Mouse (Mus musculus): ENCODE measurements at regions not wholly inside any gene's neighbourhood (a gene's known extent, or its start where the extent isn't known, plus 50 kb on each side); places are given as distances from the start of the nearest gene placed in this dataset.

DNA sequence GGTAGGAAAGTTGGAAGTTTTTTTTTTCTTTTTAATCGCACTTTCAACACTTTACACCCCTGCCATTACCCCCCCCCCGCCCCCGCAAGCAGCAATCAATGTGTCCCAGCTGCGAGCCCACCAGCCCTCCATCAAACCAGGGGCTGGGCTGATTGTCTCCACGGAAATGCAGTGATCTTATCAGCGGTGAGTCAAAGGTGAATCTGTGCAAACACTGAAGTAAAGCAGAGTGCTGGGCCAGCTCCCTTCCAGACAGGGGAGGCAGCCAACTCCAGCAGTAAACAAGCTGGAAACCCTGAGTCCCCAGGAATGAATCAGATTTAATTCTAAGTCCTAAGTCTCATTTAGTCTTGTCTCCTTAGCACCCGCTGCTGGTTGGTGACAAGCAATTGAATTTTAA is 234.3 kb upstream of the Gpc5 start:
- no peak for DNase-seq (ENCODE audit: low spot score)

DNA sequence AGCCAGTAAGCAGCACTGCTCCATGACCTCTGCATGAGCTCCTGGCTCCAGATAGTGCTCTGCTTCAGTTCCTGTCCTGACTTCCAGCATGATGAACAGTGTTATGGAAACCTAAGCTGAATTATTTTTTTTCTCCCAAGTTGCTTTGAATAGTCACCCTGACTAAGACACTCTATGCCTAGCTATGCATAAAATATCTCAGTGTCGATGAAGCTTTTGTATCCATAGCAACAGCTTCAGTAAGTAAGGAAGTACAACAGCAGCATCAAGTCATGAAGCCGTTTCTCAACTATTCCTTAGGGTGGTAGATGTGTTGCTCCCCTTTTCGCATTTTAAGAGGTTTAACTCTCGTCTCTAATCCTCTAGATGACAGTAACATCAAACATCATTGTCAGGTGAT is 228.4 kb upstream of the Gpc5 start:
- DNase-seq (ENCODE audit: low spot score): no peak

DNA sequence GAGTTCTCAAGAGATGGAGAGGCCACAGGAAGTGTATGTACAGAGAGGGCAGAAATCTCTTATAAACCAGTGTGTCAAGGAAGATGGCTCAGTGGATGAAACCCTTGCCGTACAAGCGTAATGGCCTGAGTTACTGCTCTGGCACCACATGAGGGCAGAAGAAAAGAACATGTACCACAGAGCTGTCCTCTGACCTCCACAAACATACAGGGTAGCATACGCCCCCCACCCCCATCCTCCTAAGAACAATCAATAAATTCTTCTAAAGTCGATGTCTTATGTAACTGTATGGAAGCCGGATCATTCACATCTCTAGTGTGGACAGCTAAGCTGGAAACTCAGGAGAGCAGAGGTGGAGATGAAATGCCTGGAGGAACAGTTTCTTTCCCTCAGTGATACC is 227.9 kb upstream of the Gpc5 start:
- no peak for DNase-seq (ENCODE audit: low spot score)

DNA sequence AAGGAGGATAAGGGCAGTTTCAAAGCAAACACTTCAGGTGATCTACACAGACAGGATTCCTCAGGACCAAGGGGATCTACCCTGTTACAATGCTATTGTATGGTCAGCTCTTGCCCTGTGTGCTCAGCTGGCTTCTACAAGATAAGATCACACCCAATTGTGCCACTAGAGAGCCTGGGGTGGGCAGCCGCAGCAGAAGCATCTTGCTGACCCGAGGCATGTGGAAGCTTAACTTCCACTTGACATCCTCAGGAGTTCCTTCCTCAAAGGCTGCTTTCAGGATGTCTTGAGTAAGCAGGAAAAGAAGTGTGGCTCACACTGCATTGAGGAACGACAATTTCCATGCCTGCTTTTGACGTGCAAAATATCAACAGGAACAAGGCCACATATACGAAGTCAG is 222.8 kb upstream of the Gpc5 start:
- DNase-seq (ENCODE audit: low spot score): no peak

DNA sequence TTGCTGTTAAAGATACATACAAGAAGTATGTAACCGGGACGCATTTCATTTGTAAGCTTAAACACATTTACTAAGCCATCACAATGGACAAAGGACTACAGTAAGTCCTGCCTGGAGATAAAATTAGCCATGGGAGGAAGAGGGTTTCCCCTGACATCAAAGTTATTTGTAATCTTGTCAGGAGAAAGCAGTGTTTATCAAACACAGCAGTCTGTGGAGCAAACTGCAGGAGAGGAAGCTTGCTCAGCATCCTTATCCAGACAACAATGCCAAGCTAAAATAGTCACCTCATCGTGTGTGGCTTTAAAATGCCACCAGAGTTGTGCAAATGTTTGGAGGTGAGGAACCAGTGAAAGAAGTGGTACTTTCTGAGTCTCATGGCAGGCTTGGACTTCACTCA is 216.9 kb upstream of the Gpc5 start:
- DNase-seq (ENCODE audit: low spot score): no peak

DNA sequence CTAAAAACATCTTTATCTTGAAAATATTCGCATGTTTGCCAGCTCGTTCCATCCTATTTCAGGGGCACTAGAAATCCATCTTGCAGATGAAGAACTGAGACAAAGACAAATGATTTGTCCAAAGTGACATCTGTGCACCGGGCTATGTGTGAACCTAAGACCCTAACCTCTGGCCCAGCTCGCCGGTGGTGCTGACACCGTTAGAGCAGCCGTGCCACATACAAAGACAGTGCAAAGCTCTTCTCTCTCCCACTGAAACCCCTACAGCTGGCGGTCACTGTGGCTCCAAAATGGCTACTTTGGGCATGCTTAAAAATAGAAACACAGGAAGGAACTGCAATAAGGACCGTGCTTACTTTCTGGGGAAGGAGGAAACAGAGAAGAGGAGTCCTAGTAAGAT is 215.6 kb upstream of the Gpc5 start:
- no peak for DNase-seq (ENCODE audit: low spot score)

DNA sequence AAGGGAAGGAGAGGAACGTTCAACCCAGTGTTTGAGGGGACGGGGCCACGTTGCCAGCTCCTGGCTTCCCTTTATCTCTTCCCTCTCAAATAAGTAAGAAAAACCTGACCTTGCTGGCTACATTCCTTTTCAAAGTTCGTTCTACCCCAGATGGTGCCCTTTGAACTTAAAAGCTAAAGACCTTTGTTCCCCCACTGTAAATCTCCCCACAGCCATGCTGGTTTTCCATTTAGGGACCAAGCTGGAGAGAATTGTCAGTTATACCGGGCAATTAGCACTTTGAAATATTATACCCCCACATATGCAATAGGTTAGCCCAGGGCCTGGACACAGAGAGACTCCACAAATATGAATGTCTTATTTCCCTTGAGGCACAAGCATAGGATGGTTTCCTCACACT is 214.5 kb upstream of the Gpc5 start:
- no peak for DNase-seq (ENCODE audit: low spot score)

DNA sequence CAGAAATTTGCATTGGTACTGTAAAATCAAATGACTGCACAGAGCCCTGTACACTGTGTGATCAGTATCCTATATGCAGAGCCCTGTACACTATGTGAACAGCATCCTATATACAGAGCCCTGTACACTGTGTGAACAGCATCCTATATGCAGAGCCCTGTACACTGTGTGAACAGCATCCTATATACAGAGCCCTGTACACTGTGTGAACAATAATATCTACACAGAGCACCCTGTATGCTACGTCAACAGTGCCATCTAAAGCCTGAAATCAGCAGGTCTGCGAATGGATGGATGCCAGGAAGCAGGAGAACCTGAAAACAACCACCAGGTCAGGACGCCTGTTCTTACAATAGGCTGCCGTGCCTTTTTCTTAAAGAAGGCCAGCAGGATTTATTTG is 211.7 kb upstream of the Gpc5 start:
- no peak for DNase-seq (ENCODE audit: low spot score)

DNA sequence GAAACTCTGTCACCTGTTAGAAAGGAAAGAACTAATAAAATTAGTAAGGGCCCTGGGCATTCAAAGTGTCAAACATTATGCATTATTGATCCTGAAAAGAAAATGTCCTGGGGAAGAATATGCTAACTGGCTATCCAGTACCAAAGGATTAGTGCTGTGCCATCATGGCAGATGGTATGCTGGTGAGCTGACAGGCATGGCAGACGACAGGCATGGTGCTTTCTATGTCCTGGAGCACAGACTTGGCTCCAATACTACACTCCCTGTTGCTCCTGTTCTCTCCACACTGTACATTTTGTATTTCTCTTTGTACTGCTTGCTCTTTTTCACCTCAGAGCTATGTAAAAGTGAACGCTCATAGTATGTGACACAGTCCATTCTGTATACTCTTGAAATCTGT is 187.9 kb upstream of the Gpc5 start:
- no peak for DNase-seq (ENCODE audit: low spot score)

DNA sequence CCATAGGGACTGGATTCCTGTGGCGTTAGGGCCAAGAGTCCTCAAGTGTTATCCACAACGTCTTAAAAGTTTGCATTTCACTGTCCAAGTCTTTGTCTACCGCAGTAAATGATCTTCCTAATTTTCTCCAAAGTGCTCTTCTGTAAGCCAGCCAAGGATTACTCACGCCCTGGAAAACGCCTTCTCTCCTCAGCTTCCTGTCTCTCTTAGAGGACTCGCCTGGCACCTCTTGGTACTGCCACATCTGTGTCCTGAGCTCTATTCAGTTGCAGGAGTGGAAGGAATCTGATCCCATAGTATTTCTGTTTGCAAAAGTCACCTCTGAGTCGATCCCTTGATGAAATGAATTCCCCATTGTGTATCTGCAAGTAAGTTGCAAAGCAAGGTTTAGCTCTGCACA is 179.7 kb upstream of the Gpc5 start:
- no peak for DNase-seq (ENCODE audit: low spot score)

DNA sequence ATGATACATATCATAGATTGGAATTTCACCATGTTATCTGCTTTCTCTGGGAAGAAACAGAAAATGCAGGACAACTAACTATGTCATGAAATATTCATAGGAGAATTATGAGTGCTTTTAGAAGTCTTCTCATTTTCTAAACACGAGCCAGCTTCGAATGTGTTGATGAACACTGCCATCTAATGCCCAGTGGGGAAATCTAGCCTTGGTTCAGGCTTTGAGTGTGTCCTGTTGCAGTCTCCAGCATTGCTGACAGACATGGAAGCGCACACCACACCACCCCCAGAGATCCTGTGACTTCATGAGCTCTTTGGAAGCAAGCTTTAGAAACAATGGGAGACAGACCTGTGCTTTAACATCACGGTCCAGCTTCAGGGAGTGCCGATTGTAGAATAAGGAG is 178.8 kb upstream of the Gpc5 start:
- DNase-seq (ENCODE audit: low spot score): no peak

DNA sequence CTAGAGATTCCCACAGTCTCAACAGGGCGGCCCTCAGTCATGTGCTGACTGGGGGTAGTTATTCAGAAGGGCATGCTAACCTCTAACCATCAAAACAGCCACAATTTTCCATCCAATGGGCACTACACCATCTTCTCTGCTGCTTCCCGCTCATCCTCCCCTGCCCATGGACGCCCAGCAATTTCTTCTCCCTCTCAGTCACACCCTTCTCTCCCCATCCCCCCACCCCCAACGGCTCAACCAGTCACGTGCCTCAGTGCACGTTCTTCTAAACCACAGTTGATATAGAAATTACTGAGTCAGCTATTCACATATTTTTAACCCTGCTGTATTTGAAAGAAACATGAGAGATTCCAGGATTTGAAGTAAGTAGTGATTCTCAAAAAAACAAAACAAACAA is 146.3 kb upstream of the Gpc5 start:
- DNase-seq (ENCODE audit: low spot score): peak; percentile 30

DNA sequence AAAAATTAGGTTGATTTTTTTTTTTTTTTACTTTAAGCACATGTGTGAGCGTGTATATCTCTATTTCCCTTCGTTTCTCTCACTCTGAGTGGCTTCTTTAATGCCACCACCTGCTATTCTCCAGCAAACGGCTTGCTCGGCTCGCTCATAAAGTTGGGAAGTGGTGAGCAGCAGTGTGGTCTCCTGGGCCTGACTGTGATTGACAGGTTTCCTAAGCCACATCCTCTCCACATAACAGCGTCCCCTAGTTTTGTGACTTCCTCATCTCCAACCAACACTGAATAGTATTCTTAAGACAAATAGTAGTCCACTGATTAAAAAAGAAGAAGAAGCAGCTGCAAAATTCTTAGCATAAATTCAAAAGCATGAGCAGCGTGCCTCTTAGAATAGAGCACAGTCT is 145.7 kb upstream of the Gpc5 start:
- DNase-seq (ENCODE audit: low spot score): peak; percentile 81

DNA sequence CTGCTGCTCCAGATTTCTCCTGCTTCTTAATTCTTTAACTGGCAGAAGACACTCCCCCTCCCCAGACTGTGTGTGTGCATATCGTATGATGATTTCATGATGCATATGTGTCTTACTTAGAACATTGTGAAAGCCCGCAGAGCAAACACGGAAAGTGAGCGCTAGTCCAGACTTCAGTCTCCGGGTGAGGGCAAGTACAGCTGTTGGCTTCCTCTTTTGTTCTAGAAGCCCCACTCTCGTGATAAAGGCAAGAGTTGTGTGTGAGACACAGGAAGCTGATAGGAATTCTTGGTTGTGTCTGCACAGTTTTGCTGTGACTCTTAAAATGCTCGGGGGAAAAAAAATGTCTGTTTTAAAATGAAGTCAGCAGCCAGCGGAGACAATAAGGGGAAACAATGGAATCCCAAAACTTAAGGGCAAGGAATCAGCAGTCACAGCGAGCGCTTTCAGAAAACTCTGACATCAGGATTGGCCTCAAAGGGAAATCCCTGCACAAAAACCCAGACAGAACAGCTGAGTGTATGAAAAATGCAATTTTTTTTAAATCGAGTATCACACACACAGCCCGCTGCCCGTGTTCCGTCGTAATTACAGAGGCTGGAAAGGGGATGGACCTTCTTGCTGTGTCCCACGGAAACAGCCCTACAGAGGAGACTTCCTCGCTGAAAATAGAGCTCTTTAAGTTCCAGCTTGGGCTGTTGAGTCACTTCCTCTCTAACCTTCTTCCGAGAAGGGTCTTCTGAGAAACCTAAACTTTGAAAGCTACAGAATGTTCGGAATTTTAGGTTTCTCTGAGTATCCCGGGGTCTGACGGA is 143.5 kb upstream of the Gpc5 start:
- peak; percentile 67 for DNase-seq (ENCODE audit: low spot score)

DNA sequence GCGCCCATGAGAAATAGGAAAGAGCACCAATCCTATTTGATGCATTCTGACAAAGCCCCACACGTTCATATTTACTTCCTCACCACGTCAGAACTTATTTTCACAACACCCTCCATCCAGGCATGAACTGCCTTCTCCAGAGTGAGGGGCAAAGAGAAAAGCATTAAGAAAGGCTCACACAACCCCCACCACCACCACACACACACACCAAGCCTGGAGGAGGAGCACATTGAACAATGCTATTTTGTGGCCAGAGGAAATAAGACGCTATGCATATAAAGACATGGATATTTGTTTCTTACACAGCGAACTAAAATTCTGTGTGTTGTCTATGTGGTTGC is 142.9 kb upstream of the Gpc5 start:
- DNase-seq (ENCODE audit: low spot score): no peak

DNA sequence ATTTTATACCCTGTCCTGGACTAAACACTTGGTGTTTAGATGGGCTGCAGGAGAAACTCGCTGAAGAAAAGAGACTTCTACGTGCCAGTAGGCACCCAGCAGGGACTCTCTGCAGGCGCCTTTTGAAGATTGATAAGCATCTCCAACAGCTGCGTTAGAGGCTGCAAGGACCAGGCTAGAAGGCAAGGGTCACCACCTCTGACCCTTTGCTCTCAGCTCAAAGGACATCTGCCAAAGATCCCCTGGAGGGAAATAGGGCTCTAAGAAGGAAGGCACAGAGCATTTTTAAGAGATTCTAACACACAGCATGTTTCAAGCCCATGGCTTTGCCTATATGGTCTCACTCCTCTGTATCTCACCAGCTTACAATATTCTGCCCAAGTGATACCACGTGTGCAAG is 139.7 kb upstream of the Gpc5 start:
- DNase-seq (ENCODE audit: low spot score): no peak

DNA sequence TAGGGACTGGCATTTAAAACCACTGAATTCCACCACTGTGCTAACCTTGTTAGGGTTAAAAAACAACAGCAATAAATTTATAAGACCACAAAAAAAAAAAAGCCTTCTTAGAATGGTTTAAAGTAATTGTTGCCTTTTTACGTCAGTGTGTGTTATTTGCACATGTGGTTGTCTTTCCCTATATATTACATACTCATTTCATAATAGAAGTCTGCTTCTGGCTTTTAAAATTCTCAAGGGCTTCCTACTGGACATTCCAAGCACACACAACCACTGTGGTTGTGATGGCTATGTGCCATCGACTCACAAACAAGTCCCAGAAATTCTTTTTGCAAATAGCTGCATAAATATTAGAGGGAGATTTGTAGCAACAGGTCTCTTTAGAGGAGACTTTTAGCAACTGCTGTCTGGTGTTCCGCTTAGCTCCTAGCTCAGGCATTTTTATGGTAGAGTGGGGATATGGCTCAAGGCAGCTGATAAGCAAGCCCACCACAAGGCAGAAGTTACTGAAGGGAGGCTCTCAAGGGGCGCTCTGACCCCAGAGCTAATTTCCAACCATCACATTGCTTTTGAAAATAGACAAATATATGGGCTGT is 138.8 kb upstream of the Gpc5 start:
- no peak for DNase-seq (ENCODE audit: low spot score)

DNA sequence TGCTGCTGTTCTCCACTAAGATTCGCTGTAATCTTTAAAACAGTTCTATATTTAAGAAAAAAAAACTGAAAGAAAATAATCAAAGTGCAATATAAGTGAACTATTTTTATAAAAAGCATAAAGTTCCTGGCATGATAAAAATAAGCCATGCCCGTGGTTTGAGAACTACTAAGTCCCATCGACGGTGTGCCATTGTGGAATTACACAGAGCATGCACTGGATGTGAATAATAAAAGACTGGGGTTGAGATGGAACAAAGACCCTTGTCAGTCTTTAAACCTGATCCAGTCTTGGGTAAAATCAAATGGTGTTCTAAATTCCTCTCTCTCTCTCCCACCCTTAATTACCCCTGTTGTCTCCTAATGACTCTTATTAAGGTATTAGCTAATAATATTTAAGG is 137.7 kb upstream of the Gpc5 start:
- DNase-seq (ENCODE audit: low spot score): no peak

DNA sequence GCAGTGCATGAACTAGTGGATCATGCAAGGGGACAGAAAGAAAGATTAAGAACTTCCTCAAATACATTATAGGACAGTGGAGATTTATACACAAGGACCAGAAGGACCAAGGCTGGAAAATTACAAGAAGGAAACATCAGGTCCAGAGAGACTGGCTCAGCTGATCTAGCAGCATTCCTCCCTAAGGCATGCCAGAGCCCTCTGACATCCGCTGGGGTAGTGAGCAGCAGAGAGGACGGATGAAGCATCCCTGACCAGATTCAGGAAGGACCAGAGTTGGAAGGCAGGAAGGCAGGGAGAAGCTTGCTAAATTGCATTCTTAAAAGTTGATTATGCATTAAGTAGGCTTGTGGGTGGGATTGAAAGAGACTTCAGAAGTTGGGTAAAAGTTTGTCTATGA is 136.4 kb upstream of the Gpc5 start:
- DNase-seq (ENCODE audit: low spot score): no peak

DNA sequence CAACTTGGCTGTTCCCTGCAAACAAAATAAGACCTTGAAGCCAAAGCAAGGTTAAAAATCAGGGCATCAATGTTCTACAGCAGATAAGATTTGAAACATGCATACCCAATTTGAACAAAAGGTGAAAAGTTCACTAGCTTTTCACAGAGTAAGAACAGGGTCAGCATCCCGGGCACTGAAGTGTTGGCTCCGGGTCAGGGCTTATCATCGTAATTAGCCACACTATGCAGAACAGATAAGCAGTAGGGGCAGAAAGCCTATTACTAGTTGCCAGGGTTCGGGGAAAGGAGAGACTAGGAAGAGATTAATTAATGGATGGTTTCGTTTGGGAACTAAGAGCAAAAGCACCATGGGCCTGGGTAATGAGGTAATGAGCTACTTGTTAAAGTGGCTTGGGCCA is 131.7 kb upstream of the Gpc5 start:
- no peak for DNase-seq (ENCODE audit: low spot score)

DNA sequence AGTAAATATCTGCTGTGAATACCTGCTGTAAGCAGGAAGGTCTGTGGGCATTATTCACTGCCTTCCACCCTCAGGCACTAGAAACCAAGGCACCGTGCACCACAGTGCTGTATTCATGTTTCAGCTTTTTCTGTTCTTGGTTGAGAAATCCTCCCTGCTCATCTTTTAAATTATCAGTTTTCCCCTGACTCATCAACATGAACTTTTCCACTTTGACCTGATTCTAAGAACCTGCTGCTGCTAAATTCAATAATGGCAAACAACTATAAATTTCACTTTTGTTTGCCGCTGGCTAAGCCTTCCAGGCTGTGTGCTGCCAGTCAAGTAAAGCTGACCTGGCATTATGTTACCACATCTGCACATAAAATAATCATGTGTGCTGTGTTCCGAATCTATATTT is 126.1 kb upstream of the Gpc5 start:
- DNase-seq (ENCODE audit: low spot score): no peak

DNA sequence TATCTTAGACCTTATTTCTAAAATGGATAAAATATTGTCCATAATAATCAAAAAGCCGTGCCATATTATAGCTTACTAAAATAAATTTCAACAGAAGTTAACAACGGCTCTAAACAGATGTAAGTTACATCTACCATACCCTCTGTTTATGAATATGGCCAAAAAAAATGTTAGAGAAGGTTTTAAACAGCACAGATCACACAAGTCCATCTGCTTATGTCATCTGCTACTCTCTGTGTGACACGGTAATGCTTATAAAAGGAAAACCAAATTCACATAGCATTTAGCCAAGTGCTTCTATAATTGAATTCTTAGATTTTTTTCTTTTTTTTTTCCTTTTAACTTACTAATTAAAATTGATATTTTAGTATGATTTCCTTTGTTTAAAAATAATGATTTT is 123.0 kb upstream of the Gpc5 start:
- DNase-seq (ENCODE audit: low spot score): no peak

DNA sequence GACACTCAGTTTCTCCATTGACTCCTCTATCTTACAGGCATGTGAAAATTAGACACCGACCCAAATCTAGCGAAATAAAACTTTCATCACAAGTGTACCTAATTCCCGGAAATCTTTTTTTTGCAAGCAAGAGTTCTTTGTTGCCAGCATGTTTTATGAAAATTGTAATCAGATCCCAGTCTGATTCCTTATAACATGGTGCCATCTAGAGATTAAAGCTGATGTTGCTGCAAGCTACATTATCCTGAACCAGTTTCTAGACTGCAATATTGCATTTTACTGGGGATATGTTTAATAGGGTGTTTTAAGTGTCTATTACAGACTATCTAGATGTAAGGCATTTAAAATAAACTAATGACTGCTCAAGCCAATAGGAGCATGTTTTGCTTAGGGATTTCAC is 110.9 kb upstream of the Gpc5 start:
- no peak for DNase-seq (ENCODE audit: low spot score)

DNA sequence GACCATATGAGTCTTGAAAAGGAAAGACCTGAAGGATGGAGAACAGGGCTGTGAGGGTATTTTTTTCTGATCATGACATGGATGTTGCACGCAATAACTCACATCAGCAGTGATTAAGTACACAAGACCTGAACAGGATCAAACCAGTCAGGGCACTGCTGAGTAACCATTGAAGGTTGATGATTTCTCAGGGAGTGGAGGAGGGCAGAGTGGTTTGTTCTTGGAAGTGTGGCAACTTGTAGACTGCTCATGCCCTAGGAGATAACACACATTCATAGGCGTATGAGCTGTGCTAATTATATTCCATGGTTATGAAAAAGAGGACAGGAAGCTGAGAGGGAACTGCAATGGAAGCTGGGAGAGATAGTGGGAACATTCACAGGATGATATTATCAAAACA is 88.8 kb upstream of the Gpc5 start:
- no peak for DNase-seq (ENCODE audit: low spot score)

Measured in thymus, postnatal 0 days (tissue).